Mouse (Mus musculus) layer of hippocampus, postnatal 10 days (tissue): ENCODE data around the gene Cisd1. TPM values are rescaled to one million over a fixed set of nuclear protein-coding genes. Genes with fewer than 3 reads are reported as not detected.

ENCODE experiments used
- DNase-seq, 2 experiments: peaks; one replicate each; pipeline ENCODE4 v3.0.0; 2021; ENCODE audit warnings: low spot score in 2 of 2
- total RNA-seq, 2 experiments: library from RNA; stranded (reverse); gene quantifications; 2 replicates each; pipeline ENCODE4 v1.2.3; 2021

The Cisd1 gene
- total RNA-seq, 2 experiments from 2014 or later, result 122 to 130 TPM

GRCm38 (mm10) chr10:71328382-71328781 lies 16.4 kb downstream of the Cisd1 start:
- DNase-seq, result no peak

GRCm38 (mm10) chr10:71327386-71327785 lies 17.4 kb downstream of the Cisd1 start:
- no peak for DNase-seq

- DNase-seq, result peak; percentile 78 to 82
Measured at GRCm38 (mm10) chr10:71326789-71327188, 18.0 kb downstream of the Cisd1 start.

GRCm38 (mm10) chr10:71326123-71326522 lies 18.6 kb downstream of the Cisd1 start:
- no peak for DNase-seq

GRCm38 (mm10) chr10:71323669-71324068 lies 21.1 kb downstream of the Cisd1 start:
- no peak for DNase-seq

GRCm38 (mm10) chr10:71316497-71316896 lies 28.3 kb downstream of the Cisd1 start:
- no peak for DNase-seq

- no peak for DNase-seq
Measured at GRCm38 (mm10) chr10:71316056-71316455, 28.7 kb downstream of the Cisd1 start.

- no peak for DNase-seq
Measured at GRCm38 (mm10) chr10:71314596-71314995, 30.2 kb downstream of the Cisd1 start.

- no peak for DNase-seq
Measured at GRCm38 (mm10) chr10:71310288-71310687, 34.5 kb downstream of the Cisd1 start.

- no peak for DNase-seq
Measured at GRCm38 (mm10) chr10:71308199-71308598, 36.6 kb downstream of the Cisd1 start.

- DNase-seq, result no peak
Measured at GRCm38 (mm10) chr10:71306759-71307158, 38.0 kb downstream of the Cisd1 start.

GRCm38 (mm10) chr10:71306190-71306589 lies 38.6 kb downstream of the Cisd1 start:
- DNase-seq, result peak; percentile 40 to 50

- no peak for DNase-seq
Measured at GRCm38 (mm10) chr10:71302490-71302889, 42.3 kb downstream of the Cisd1 start.

- no peak for DNase-seq
Measured at GRCm38 (mm10) chr10:71300161-71300560, 44.6 kb downstream of the Cisd1 start.

GRCm38 (mm10) chr10:71293245-71293644 lies 51.5 kb downstream of the Cisd1 start:
- no peak for DNase-seq

- DNase-seq, result no peak
Measured at GRCm38 (mm10) chr10:71292254-71292653, 52.5 kb downstream of the Cisd1 start.

GRCm38 (mm10) chr10:71291801-71292200 lies 53.0 kb downstream of the Cisd1 start:
- no peak for DNase-seq

- no peak for DNase-seq
Measured at GRCm38 (mm10) chr10:71291179-71291661, 53.5 kb downstream of the Cisd1 start.

GRCm38 (mm10) chr10:71285126-71285580 lies 59.6 kb downstream of the Cisd1 start, which contains the start of gene Ube2d1:
TSS of gene Ube2d1 (minus strand) at chr10:71285262.
- peak; percentile 83 to 90 for DNase-seq

- DNase-seq, result no peak
Measured at GRCm38 (mm10) chr10:71284511-71285125, 60.1 kb downstream of the Cisd1 start.

GRCm38 (mm10) chr10:71284131-71284510 lies 60.6 kb downstream of the Cisd1 start:
- DNase-seq, result no peak
